Mouse (Mus musculus) bone marrow macrophage, adult 2 months (primary cell): Measurements from ENCODE around the gene Sept3. TPM values are rescaled to one million over a fixed set of nuclear protein-coding genes. Genes with fewer than 3 reads are reported as not detected.

Experiments used
- H3K27ac ChIP-seq: 2 replicates; pipeline ENCODE4 v1.5.1; 2012; ENCODE audit warnings: low read depth, low read length; ENCODE audit not compliant: insufficient read depth
- H3K4me1 ChIP-seq: 2 replicates; pipeline ENCODE4 v1.6.1; 2012; ENCODE audit warnings: low read length; ENCODE audit not compliant: control insufficient read depth, insufficient read depth
- H3K4me3 ChIP-seq: 2 replicates; pipeline ENCODE4 v1.5.1; 2012; ENCODE audit warnings: mild to moderate bottlenecking, low read length, moderate library complexity; ENCODE audit not compliant: insufficient read depth
- CTCF ChIP-seq: IDR thresholded peaks from 2 replicates; pipeline ENCODE4 v1.5.1; 2012; ENCODE audit warnings: low read depth, mild to moderate bottlenecking, low read length, moderate library complexity
- POLR2A ChIP-seq: IDR thresholded peaks from 2 replicates; pipeline ENCODE4 v1.6.1; 2012; ENCODE audit warnings: mild to moderate bottlenecking, low read depth, low read length, borderline replicate concordance
- polyA plus RNA-seq: library from polyadenylated mRNA; stranded (reverse); fragments of >200 nt; gene quantifications from 2 replicates; pipeline ENCODE4 v1.2.4, GENCODE M21; 2012; ENCODE audit not compliant: missing spikeins, insufficient read depth, insufficient read length

Gene Sept3
- polyA plus RNA-seq, 1 experiment, result not detected

DNA sequence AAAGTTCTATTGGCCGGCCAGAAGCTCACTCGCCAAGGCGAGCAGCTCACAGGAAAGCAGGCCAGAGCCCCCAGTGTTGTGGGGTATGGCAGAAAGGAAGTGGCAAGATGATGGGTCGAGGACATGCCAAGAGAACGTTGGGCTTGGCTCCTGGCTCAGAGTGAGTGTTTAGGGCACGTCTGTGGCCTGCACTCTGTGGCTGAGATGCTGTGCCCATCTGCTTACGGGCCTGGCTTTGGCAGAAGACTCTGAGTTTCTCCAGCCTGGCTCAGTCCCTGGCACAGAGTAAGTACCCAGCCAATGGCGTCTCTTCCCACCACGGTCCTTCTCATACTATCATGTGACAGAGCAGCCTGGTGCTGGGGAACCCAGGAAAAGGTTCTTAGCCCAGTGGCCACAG is 5.9 kb upstream of the Sept3 start:
- Histone ChIP-seq H3K4me3 (no peak overlapping the region), H3K4me1 (no peaks in the 10 kb centered on the region), H3K27ac (no peak overlapping the region)
- TF ChIP-seq CTCF, result no peak
- no peak for TF ChIP-seq POLR2A

DNA sequence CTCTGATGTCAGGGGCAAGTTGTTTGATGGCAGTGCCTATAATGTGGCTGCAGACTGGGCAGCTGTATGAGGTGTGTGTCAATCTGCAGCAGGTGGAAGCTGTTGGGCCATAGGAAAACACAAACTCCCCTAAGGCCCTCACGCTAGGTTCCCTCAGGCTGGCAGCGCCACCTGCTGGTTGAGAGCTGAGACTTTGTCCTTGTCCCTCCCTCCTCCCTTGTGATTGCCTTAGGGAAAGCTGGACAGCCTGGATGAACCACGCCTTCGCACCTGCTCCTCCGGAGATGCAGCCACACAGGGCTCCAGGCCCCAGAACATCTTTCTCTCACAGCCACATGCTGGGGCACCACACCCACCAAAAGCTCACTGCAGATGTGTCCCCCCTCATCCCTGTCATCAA is 3.5 kb upstream of the Sept3 start:
- H3K27ac ChIP-seq, result no peak overlapping the region
- TF ChIP-seq CTCF (peak; percentile 64; the same call in 1 of the 2 replicates), POLR2A (no peak)
- H3K4me3 ChIP-seq, result no peak overlapping the region
- H3K4me1 ChIP-seq, result no peaks in the 10 kb centered on the region

- no peak overlapping the region for H3K4me3 ChIP-seq
- no peaks in the 10 kb centered on the region for H3K4me1 ChIP-seq
- TF ChIP-seq CTCF, result no peak
- TF ChIP-seq POLR2A, result no peak
- no peak overlapping the region for H3K27ac ChIP-seq
These were observed 2.4 kb upstream of the Sept3 start for GRCm38 (mm10) chr15:82272295-82272694.

- H3K27ac ChIP-seq, result no peak overlapping the region
- H3K4me1 ChIP-seq, result no peaks in the 10 kb centered on the region
- peak overlapping the region; percentile 65 for H3K4me3 ChIP-seq
- no peak for TF ChIP-seq POLR2A
- no peak for TF ChIP-seq CTCF
These were observed 521 bp downstream of the Sept3 start for GRCm38 (mm10) chr15:82274927-82275901.

- Histone ChIP-seq H3K4me3 (no peak overlapping the region), H3K4me1 (no peaks in the 10 kb centered on the region), H3K27ac (no peak overlapping the region)
- no peak for TF ChIP-seq CTCF
- no peak for TF ChIP-seq POLR2A
These were observed 2.9 kb downstream of the Sept3 start for GRCm38 (mm10) chr15:82277591-82277990.

GRCm38 (mm10) chr15:82280638-82281037 is 5.9 kb downstream of the Sept3 start:
- no peak overlapping the region for H3K27ac ChIP-seq
- no peaks in the 10 kb centered on the region for H3K4me1 ChIP-seq
- TF ChIP-seq CTCF, result no peak
- no peak for TF ChIP-seq POLR2A
- no peak overlapping the region for H3K4me3 ChIP-seq

DNA sequence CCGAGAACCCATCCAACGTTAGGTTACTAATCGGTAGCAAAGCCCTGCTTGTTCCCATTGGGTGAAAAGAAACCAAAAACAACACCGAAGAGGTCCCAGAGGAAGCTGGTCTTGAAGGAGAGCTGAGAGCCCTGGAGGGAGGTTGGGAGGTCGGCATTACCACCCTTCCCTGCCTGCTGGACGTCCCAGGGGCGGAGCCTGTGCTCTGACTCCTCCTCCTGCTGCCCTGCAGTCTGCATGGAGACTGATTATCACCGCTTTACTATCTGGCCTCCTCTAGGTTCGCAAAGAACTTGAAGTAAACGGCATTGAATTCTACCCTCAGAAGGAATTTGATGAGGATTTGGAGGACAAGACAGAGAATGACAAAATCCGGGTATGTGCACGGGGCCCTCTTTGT is 11.5 kb downstream of the Sept3 start:
- H3K27ac ChIP-seq, result no peak overlapping the region
- no peaks in the 10 kb centered on the region for H3K4me1 ChIP-seq
- TF ChIP-seq POLR2A, result no peak
- no peak for TF ChIP-seq CTCF
- H3K4me3 ChIP-seq, result no peak overlapping the region

- H3K4me3 ChIP-seq, result no peak overlapping the region
- H3K27ac ChIP-seq, result no peak overlapping the region
- TF ChIP-seq CTCF, result no peak
- TF ChIP-seq POLR2A, result no peak
- H3K4me1 ChIP-seq, result no peaks in the 10 kb centered on the region
These were observed 15.6 kb downstream of the Sept3 start for GRCm38 (mm10) chr15:82290252-82290651.

DNA sequence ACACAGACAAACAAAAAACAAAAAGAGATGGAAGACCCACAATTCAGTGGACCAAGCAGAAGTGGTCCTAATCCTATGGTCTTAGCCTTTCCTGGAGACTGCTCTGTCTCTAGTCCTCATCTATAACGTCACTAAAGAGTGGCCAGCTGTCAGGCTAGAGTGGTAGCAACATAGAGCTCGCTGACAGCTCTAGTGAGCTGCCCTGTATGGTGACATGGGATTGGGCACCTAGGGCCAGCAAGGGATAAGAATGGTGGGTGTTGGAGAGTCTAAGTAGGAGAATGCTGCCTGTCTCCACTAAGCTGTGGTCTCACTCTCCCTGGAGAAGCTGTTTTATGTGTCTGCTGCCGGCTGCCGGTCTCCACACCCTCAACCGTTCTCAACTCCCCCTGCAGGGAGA is 18.2 kb downstream of the Sept3 start:
- no peak overlapping the region for H3K27ac ChIP-seq
- H3K4me1 ChIP-seq, result no peaks in the 10 kb centered on the region
- TF ChIP-seq POLR2A, result no peak
- no peak for TF ChIP-seq CTCF
- H3K4me3 ChIP-seq, result no peak overlapping the region

DNA sequence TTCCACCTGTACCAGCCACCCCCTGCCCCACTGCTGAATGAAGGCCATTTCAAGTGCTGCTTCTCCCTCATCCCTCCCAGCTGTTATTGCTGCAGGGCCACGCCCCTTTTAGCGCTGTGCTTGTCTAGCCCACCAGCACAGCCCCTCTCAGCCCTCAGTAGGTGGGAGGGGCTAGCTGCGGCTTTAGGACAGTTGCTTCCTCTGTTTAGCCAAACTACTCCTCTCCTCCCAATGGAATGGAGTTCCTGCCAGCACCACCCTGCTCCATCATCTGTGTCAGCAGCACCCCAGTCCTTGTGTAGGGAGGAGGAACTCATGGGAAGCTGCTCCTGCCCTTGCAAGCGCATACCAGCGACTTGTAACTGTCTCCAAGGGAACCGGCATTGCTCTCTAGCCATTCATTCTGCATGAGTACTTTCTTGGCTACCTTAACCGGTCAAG is 18.6 kb downstream of the Sept3 start:
- TF ChIP-seq CTCF, result no peak
- no peak for TF ChIP-seq POLR2A
- no peak overlapping the region for H3K4me3 ChIP-seq
- no peaks in the 10 kb centered on the region for H3K4me1 ChIP-seq
- H3K27ac ChIP-seq, result no peak overlapping the region
